8 mouse cellular contexts compared by ENCODE assay signal in genomic region chr16:91935108-91935507, GRCm38 (mm10).
A peak's percentile ranks its signal among the peaks of the same experiment; 100 is the strongest.
DNase-seq lines count a peak whose midpoint lies in the region; ATAC-seq and TF ChIP-seq lines count a peak whose summit lies in the region.

No protein-coding gene starts in this region.

- no peaks in the 10 kb centered on the region for H3K27me3 ChIP-seq in forebrain, postnatal 0 days (ENCODE audit: insufficient read depth, low read length)
- no peaks in the 10 kb centered on the region for H3K27me3 ChIP-seq in forebrain, embryonic 15.5 days
- no peaks in the 10 kb centered on the region for H3K27me3 ChIP-seq in limb, embryonic 10.5 days (ENCODE audit: low read depth, poor library complexity, severe bottlenecking)

- H3K36me3 ChIP-seq in forebrain, postnatal 0 days (ENCODE audit: insufficient read depth): no peaks in the 10 kb centered on the region
- H3K36me3 ChIP-seq in forebrain, embryonic 15.5 days: no peaks in the 10 kb centered on the region
- H3K36me3 ChIP-seq in limb, embryonic 10.5 days: no peaks in the 10 kb centered on the region; the same call in 1 of the 2 replicates

- 46% methylated on average over 8 of the region's 8 CpGs for WGBS in forebrain, postnatal 0 days
- WGBS in forebrain, embryonic 15.5 days: 40% methylated on average over 8 of the region's 8 CpGs
- WGBS in limb, embryonic 10.5 days: 44% methylated on average over 8 of the region's 8 CpGs

- DNase-seq in forebrain, postnatal 0 days: no peak
- DNase-seq in spleen, adult 18-20 months: peak; percentile 23 to 61
- DNase-seq in spleen, adult 12 weeks (ENCODE audit: low spot score): no peak
- DNase-seq in c-Kit-positive CD71-positive TER-119-positive erythroid progenitor cells, embryonic 14.5 days (ENCODE audit: low spot score): peak; percentile 52
- DNase-seq in limb, embryonic 10.5 days (ENCODE audit: low spot score): peak; percentile 57
- DNase-seq in right cerebral cortex, postnatal 14 days: peak; percentile 73

- no peaks in the 10 kb centered on the region for H3K9me3 ChIP-seq in forebrain, postnatal 0 days (ENCODE audit: low read length)
- no peaks in the 10 kb centered on the region for H3K9me3 ChIP-seq in forebrain, embryonic 15.5 days
- H3K9me3 ChIP-seq in limb, embryonic 10.5 days (replicated peaks): no peaks in the 10 kb centered on the region

- H3K4me3 ChIP-seq in forebrain, postnatal 0 days (ENCODE audit: low read depth, low read length): no peak overlapping the region
- no peak overlapping the region for H3K4me3 ChIP-seq in forebrain, embryonic 15.5 days
- no peak overlapping the region for H3K4me3 ChIP-seq in limb, embryonic 10.5 days

- H3K4me2 ChIP-seq in forebrain, postnatal 0 days (ENCODE audit: low read depth): no peak overlapping the region
- H3K4me2 ChIP-seq in forebrain, embryonic 15.5 days (replicated peaks): no peak overlapping the region

- peak; percentile 90 for TF ChIP-seq CTCF in forebrain, postnatal 0 days (IDR thresholded peaks at IDR 0.05; ENCODE audit: low read depth)

- H3K4me1 ChIP-seq in forebrain, postnatal 0 days (ENCODE audit: insufficient read depth): no peaks in the 10 kb centered on the region
- peaks cover 12% of the 10 kb centered on the region for H3K4me1 ChIP-seq in forebrain, embryonic 15.5 days
- H3K4me1 ChIP-seq in limb, embryonic 10.5 days: peaks cover 14% of the 10 kb centered on the region

- H3K9ac ChIP-seq in forebrain, postnatal 0 days: no peak overlapping the region
- H3K9ac ChIP-seq in forebrain, embryonic 15.5 days (replicated peaks): no peak overlapping the region

- H3K27ac ChIP-seq in forebrain, postnatal 0 days (ENCODE audit: low read depth, low read length): no peak overlapping the region
- H3K27ac ChIP-seq in forebrain, embryonic 15.5 days (replicated peaks): no peak overlapping the region
- peak overlapping the region; percentile 46; the same call in 1 of the 2 replicates for H3K27ac ChIP-seq in limb, embryonic 10.5 days

- ATAC-seq in forebrain, postnatal 0 days: no peak
- ATAC-seq in forebrain, embryonic 15.5 days (replicated peaks): no peak
- no peak for ATAC-seq in activated CD4-positive, CD25-positive, alpha-beta regulatory T cell, adult 4 months

Comparison
In these comparisons a context has a peak if more than half of its experiments do, and no peak if none do; other contexts are left out.
1. DNase-seq: peak in spleen, adult 18-20 months (2 of 2), c-Kit-positive CD71-positive TER-119-positive erythroid progenitor cells, embryonic 14.5 days (single experiment), limb, embryonic 10.5 days (single experiment) and right cerebral cortex, postnatal 14 days (single experiment); none in forebrain, postnatal 0 days (single experiment) and spleen, adult 12 weeks (single experiment).